Comparison of ENCODE assay signal across 1 mouse cellular context in the genomic region with DNA sequence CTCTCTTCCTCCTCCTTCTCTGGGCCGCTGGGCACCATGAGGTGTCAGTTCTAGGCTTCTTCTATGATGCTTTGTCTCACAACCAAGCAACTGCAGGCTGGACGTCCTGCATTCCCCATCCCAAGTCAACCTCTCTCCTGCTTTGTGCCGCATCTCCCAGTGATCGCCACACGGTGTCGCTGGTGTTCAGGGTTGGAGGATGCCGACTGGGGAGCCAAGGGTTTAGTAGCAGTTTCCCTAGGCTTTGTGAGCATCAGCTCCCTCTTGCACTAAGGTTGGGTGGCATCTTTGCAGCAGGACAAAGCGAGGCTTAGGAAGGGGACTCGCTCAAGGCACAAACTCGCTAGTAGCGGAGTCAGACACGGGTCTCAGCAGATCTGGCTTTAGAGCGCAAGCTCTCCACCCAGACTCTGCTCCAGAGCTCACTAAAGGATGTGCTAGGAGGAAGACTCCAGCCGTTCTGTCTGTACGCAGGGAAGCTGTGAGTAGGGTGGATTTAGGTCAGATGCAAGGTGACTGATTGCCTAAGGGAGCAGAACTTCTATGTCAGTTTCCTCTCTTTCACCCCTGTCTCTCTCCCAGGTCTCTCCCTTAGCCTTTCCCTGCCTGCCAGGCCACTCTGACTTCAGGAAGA.
TF ChIP-seq lines count a peak whose summit lies in the region.

No protein-coding gene starts in this region.

TF ChIP-seq in MEL, 35 proteins besides CTCF, POLR2A, EP300 and RAD21 (continued from another document):
- TF ChIP-seq ETS1 (IDR thresholded peaks at IDR 0.05; ENCODE audit: low read depth, low read length), result no peak
- TF ChIP-seq ZC3H11A (IDR thresholded peaks at IDR 0.05; ENCODE audit: low read depth, low read length), result peak; percentile 56
- no peak for TF ChIP-seq JUND (IDR thresholded peaks at IDR 0.05; ENCODE audit: low read depth, low read length)
- TF ChIP-seq HCFC1 (IDR thresholded peaks at IDR 0.05; ENCODE audit: low read depth, low read length), result 0 out of 2 replicates have a peak, but pooled peaks have one; percentile 7
